16 mouse cellular contexts compared by ENCODE assay signal in genomic region chr16:89718921-89719320, GRCm38 (mm10).
DNase-seq lines count a peak whose midpoint lies in the region; ATAC-seq and TF ChIP-seq lines count a peak whose summit lies in the region.
"Had no signal": no experiment of that assay in that cellular context is flagged by ENCODE, and none has a peak within 500 bp of the region (broad histone marks: within the 10 kb centered on the region; RNA-seq: fewer than 3 reads in every experiment).

No protein-coding gene starts in this region.

- WGBS in forebrain, postnatal 0 days: 24% methylated on average over 3 of the region's 3 CpGs

- H3K27me3 ChIP-seq in forebrain, postnatal 0 days (ENCODE audit: insufficient read depth, low read length): no peaks in the 10 kb centered on the region
- H3K27me3 ChIP-seq: embryonic facial prominence, embryonic 12.5 days; limb, embryonic 12.5 days; liver, embryonic 13.5 days; lung, embryonic 15.5 days; neural tube, embryonic 12.5 days had no signal

- no peak overlapping the region for H3K4me2 ChIP-seq in forebrain, postnatal 0 days (ENCODE audit: low read depth)
- H3K4me2 ChIP-seq: embryonic facial prominence, embryonic 12.5 days; limb, embryonic 12.5 days; liver, embryonic 13.5 days; lung, embryonic 15.5 days; neural tube, embryonic 12.5 days had no signal

- no peaks in the 10 kb centered on the region for H3K4me1 ChIP-seq in forebrain, postnatal 0 days (ENCODE audit: insufficient read depth)
- H3K4me1 ChIP-seq: embryonic facial prominence, embryonic 12.5 days; limb, embryonic 12.5 days; liver, embryonic 13.5 days; lung, embryonic 15.5 days; neural tube, embryonic 12.5 days had no signal

- H3K27ac ChIP-seq in forebrain, postnatal 0 days (ENCODE audit: low read depth, low read length): no peak overlapping the region
- H3K27ac ChIP-seq: embryonic facial prominence, embryonic 12.5 days; limb, embryonic 12.5 days; liver, embryonic 13.5 days; lung, embryonic 15.5 days; neural tube, embryonic 12.5 days; stomach, postnatal 0 days had no signal

- no peak for TF ChIP-seq POLR2A in brain, embryonic 14.5 days (IDR thresholded peaks at IDR 0.05; ENCODE audit: borderline replicate concordance, extremely low read depth, insufficient read depth, insufficient read length, poor library complexity, severe bottlenecking)

- no peak overlapping the region for H3K4me3 ChIP-seq in forebrain, postnatal 0 days (ENCODE audit: low read depth, low read length)
- H3K4me3 ChIP-seq: embryonic facial prominence, embryonic 12.5 days; limb, embryonic 12.5 days; liver, embryonic 13.5 days; lung, embryonic 15.5 days; neural tube, embryonic 12.5 days had no signal

- ATAC-seq in forebrain, postnatal 0 days: peak; percentile 86

- H3K36me3 ChIP-seq in forebrain, postnatal 0 days (ENCODE audit: insufficient read depth): no peaks in the 10 kb centered on the region
- H3K36me3 ChIP-seq: embryonic facial prominence, embryonic 12.5 days; limb, embryonic 12.5 days; liver, embryonic 13.5 days; lung, embryonic 15.5 days; neural tube, embryonic 12.5 days had no signal

- DNase-seq in kidney, postnatal 14 days: peak; percentile 8
- DNase-seq in kidney, adult 18-20 months: no peak
- peak; percentile 48 for DNase-seq in Muller cell, postnatal 12 days (ENCODE audit: inconsistent ontology term)
- DNase-seq in brain, embryonic 14.5 days (ENCODE audit: low read depth): peak; percentile 81
- DNase-seq in forebrain, postnatal 0 days: peak; percentile 37
- no peak for DNase-seq in MN1 (ENCODE audit: low spot score)
- no peak for DNase-seq in gastrocnemius, adult 18-20 months (ENCODE audit: low spot score)
- DNase-seq: cerebellum, adult 9-10 months; liver, embryonic 13.5 days; right cerebral cortex, adult 18-20 months; thymus, postnatal 14 days had no signal

- H3K9me3 ChIP-seq in forebrain, postnatal 0 days (ENCODE audit: low read length): no peaks in the 10 kb centered on the region
- H3K9me3 ChIP-seq: embryonic facial prominence, embryonic 12.5 days; limb, embryonic 12.5 days; liver, embryonic 13.5 days; lung, embryonic 15.5 days; neural tube, embryonic 12.5 days had no signal

- no peak overlapping the region for H3K9ac ChIP-seq in forebrain, postnatal 0 days
- H3K9ac ChIP-seq: embryonic facial prominence, embryonic 12.5 days; limb, embryonic 12.5 days; liver, embryonic 13.5 days; lung, embryonic 15.5 days; neural tube, embryonic 12.5 days had no signal

- no peak for TF ChIP-seq CTCF in brain, embryonic 14.5 days (IDR thresholded peaks at IDR 0.05; ENCODE audit: borderline replicate concordance, extremely low read depth, insufficient read depth, insufficient read length)
- no peak for TF ChIP-seq CTCF in forebrain, postnatal 0 days (IDR thresholded peaks at IDR 0.05; ENCODE audit: low read depth)

Comparison
In these comparisons a context has a peak if more than half of its experiments do, and no peak if none do; other contexts are left out.
1. DNase-seq: peak in kidney, postnatal 14 days (single experiment), Muller cell, postnatal 12 days (single experiment), brain, embryonic 14.5 days (single experiment) and forebrain, postnatal 0 days (single experiment); none in kidney, adult 18-20 months (single experiment), MN1 (single experiment) and gastrocnemius, adult 18-20 months (single experiment).